Mouse (Mus musculus) midbrain, embryonic 11.5 days (tissue): ENCODE measurements at regions not wholly inside any gene's neighbourhood (a gene's known extent, or its start where the extent isn't known, plus 50 kb on each side); places are given as distances from the start of the nearest gene placed in this dataset.

Experiments used
- ATAC-seq: fragments of 200-750 bp; cut with Nextera tagmentation; 2 replicates; pipeline ENCODE4 v1.8.0; 2017; ENCODE audit warnings: moderate TSS enrichment, moderate library complexity; ENCODE audit not compliant: low FRiP score
- DNase-seq: peaks from one replicate; pipeline ENCODE4 v3.0.0; 2015; ENCODE audit warnings: low spot score; ENCODE audit errors: missing footprints
- H3K27ac ChIP-seq: fragments of 300-500 bp; sonication (generic); 2 replicates; pipeline ENCODE4 v1.5.1; 2014; ENCODE audit warnings: low read depth, low read length
- H3K27me3 ChIP-seq: fragments of 300-500 bp; sonication (generic); 2 replicates; pipeline ENCODE4 v1.6.1; 2014; ENCODE audit warnings: mild to moderate bottlenecking, low read length, moderate library complexity, mixed read lengths; ENCODE audit not compliant: control insufficient read depth, insufficient read depth
- H3K36me3 ChIP-seq: fragments of 300-500 bp; sonication (generic); 2 replicates; pipeline ENCODE4 v1.6.1; 2014; ENCODE audit warnings: mild to moderate bottlenecking, low read length, moderate library complexity, mixed read lengths; ENCODE audit not compliant: control insufficient read depth, insufficient read depth
- H3K4me1 ChIP-seq: fragments of 300-500 bp; sonication (generic); 2 replicates; pipeline ENCODE4 v1.6.1; 2014; ENCODE audit warnings: low read length; ENCODE audit not compliant: control insufficient read depth, insufficient read depth
- H3K4me2 ChIP-seq: fragments of 300-500 bp; sonication (generic); 2 replicates; pipeline ENCODE4 v1.6.1; 2014; ENCODE audit warnings: mild to moderate bottlenecking, moderate library complexity
- H3K4me3 ChIP-seq: fragments of 300-500 bp; sonication (generic); 2 replicates; pipeline ENCODE4 v1.5.1; 2014; ENCODE audit warnings: low read depth, low read length
- H3K9ac ChIP-seq: fragments of 300-500 bp; sonication (generic); 2 replicates; pipeline ENCODE4 v1.6.1; 2014; ENCODE audit warnings: low read length
- H3K9me3 ChIP-seq: fragments of 300-500 bp; sonication (generic); 2 replicates; pipeline ENCODE4 v1.6.1; 2016; ENCODE audit warnings: low read length; ENCODE audit not compliant: control insufficient read depth
- WGBS: fragments of 180-500 bp; shearing (Covaris S2); extraction: QIAGEN DNeasy Blood & Tissue Kit; methylation state at CpG from one replicate; pipeline ENCODE4 v1.1.7; 2014; 5-methylcytosine and 5-hydroxymethylcytosine counted together

GRCm38 (mm10) chr11:117583478-117583877, 70.6 kb upstream of the Tnrc6c start:
- H3K4me1 ChIP-seq, result no peaks in the 10 kb centered on the region
- H3K27ac ChIP-seq, result no peak overlapping the region
- WGBS, result 91% methylated on average over 8 of the region's 8 CpGs
- H3K4me2 ChIP-seq, result no peak overlapping the region
- H3K36me3 ChIP-seq, result no peaks in the 10 kb centered on the region
- no peaks in the 10 kb centered on the region for H3K9me3 ChIP-seq
- H3K4me3 ChIP-seq, result no peak overlapping the region
- ATAC-seq (no peak), DNase-seq (no peak)
- H3K9ac ChIP-seq, result no peak overlapping the region
- H3K27me3 ChIP-seq, result no peaks in the 10 kb centered on the region

- ATAC-seq (no peak), DNase-seq (peak; percentile 79)
- Histone ChIP-seq H3K9me3 (no peaks in the 10 kb centered on the region), H3K27me3 (no peaks in the 10 kb centered on the region), H3K4me1 (no peaks in the 10 kb centered on the region), H3K36me3 (no peaks in the 10 kb centered on the region), H3K27ac (no peak overlapping the region), H3K9ac (no peak overlapping the region), H3K4me2 (no peak overlapping the region), H3K4me3 (no peak overlapping the region)
- WGBS, result 83% methylated on average over 5 of the region's 5 CpGs
These were observed 68.5 kb upstream of the Tnrc6c start for GRCm38 (mm10) chr11:117585556-117585955.

- H3K4me1 ChIP-seq, result no peaks in the 10 kb centered on the region
- H3K27ac ChIP-seq, result no peak overlapping the region; the same call in 1 of the 2 replicates
- H3K36me3 ChIP-seq, result no peaks in the 10 kb centered on the region
- H3K9me3 ChIP-seq, result no peaks in the 10 kb centered on the region
- no peak overlapping the region for H3K4me2 ChIP-seq
- no peaks in the 10 kb centered on the region for H3K27me3 ChIP-seq
- no peak overlapping the region for H3K4me3 ChIP-seq
- DNase-seq, result no peak
- no peak for ATAC-seq
- WGBS, result 41% methylated on average over 4 of the region's 4 CpGs
- H3K9ac ChIP-seq, result no peak overlapping the region
These were observed 68.0 kb upstream of the Tnrc6c start for GRCm38 (mm10) chr11:117586063-117586462.

GRCm38 (mm10) chr11:117586857-117587425, 67.1 kb upstream of the Tnrc6c start:
- 89% methylated on average over 7 of the region's 7 CpGs for WGBS
- ATAC-seq (no peak), DNase-seq (no peak)
- Histone ChIP-seq H3K36me3 (no peaks in the 10 kb centered on the region), H3K4me2 (no peak overlapping the region), H3K27me3 (no peaks in the 10 kb centered on the region), H3K9me3 (no peaks in the 10 kb centered on the region), H3K4me3 (no peak overlapping the region), H3K27ac (no peak overlapping the region), H3K9ac (no peak overlapping the region), H3K4me1 (no peaks in the 10 kb centered on the region)

GRCm38 (mm10) chr11:117589006-117589405, 65.1 kb upstream of the Tnrc6c start:
- no peak overlapping the region for H3K27ac ChIP-seq
- H3K9me3 ChIP-seq, result no peaks in the 10 kb centered on the region
- H3K4me1 ChIP-seq, result no peaks in the 10 kb centered on the region
- ATAC-seq, result no peak
- H3K4me3 ChIP-seq, result no peak overlapping the region
- H3K36me3 ChIP-seq, result no peaks in the 10 kb centered on the region
- H3K27me3 ChIP-seq, result no peaks in the 10 kb centered on the region
- H3K4me2 ChIP-seq, result no peak overlapping the region
- WGBS, result 95% methylated on average over 8 of the region's 8 CpGs
- H3K9ac ChIP-seq, result no peak overlapping the region
- no peak for DNase-seq

GRCm38 (mm10) chr11:117589422-117589821, 64.7 kb upstream of the Tnrc6c start:
- DNase-seq (no peak), ATAC-seq (no peak)
- Histone ChIP-seq H3K9ac (no peak overlapping the region), H3K27me3 (no peaks in the 10 kb centered on the region), H3K4me2 (no peak overlapping the region), H3K36me3 (no peaks in the 10 kb centered on the region), H3K27ac (no peak overlapping the region), H3K9me3 (no peaks in the 10 kb centered on the region), H3K4me3 (no peak overlapping the region), H3K4me1 (no peaks in the 10 kb centered on the region)
- WGBS, result 86% methylated on average over 14 of the region's 14 CpGs

- H3K9me3 ChIP-seq, result no peaks in the 10 kb centered on the region
- peaks cover 10% of the 10 kb centered on the region for H3K27me3 ChIP-seq
- H3K4me2 ChIP-seq, result no peak overlapping the region
- no peaks in the 10 kb centered on the region for H3K36me3 ChIP-seq
- no peak for ATAC-seq
- 58% methylated on average over 3 of the region's 3 CpGs for WGBS
- no peak overlapping the region for H3K27ac ChIP-seq
- H3K9ac ChIP-seq, result no peak overlapping the region
- no peaks in the 10 kb centered on the region for H3K4me1 ChIP-seq
- no peak overlapping the region for H3K4me3 ChIP-seq
- no peak for DNase-seq
These were observed 61.5 kb upstream of the Tnrc6c start for GRCm38 (mm10) chr11:117592570-117592969.

- Histone ChIP-seq H3K27ac (no peak overlapping the region), H3K4me3 (no peak overlapping the region), H3K4me2 (no peak overlapping the region), H3K27me3 (peaks cover 26% of the 10 kb centered on the region), H3K36me3 (no peaks in the 10 kb centered on the region), H3K9ac (no peak overlapping the region), H3K4me1 (peaks cover 30% of the 10 kb centered on the region), H3K9me3 (no peaks in the 10 kb centered on the region)
- ATAC-seq (no peak), DNase-seq (no peak)
- WGBS, result 70% methylated on average over 6 of the region's 6 CpGs
These were observed 57.9 kb upstream of the Tnrc6c start for GRCm38 (mm10) chr11:117596201-117596600.

- DNase-seq (no peak), ATAC-seq (no peak)
- Histone ChIP-seq H3K27ac (no peak overlapping the region), H3K4me2 (no peak overlapping the region), H3K4me3 (no peak overlapping the region), H3K27me3 (peaks cover 26% of the 10 kb centered on the region), H3K36me3 (no peaks in the 10 kb centered on the region), H3K9ac (no peak overlapping the region), H3K9me3 (no peaks in the 10 kb centered on the region), H3K4me1 (peaks cover 32% of the 10 kb centered on the region)
- WGBS, result 35% methylated on average over 5 of the region's 5 CpGs
These were observed 56.3 kb upstream of the Tnrc6c start for GRCm38 (mm10) chr11:117597754-117598153.
